Mouse (Mus musculus): Measurements from ENCODE around the gene 2010109A12Rik.

The 2010109A12Rik gene

DNA sequence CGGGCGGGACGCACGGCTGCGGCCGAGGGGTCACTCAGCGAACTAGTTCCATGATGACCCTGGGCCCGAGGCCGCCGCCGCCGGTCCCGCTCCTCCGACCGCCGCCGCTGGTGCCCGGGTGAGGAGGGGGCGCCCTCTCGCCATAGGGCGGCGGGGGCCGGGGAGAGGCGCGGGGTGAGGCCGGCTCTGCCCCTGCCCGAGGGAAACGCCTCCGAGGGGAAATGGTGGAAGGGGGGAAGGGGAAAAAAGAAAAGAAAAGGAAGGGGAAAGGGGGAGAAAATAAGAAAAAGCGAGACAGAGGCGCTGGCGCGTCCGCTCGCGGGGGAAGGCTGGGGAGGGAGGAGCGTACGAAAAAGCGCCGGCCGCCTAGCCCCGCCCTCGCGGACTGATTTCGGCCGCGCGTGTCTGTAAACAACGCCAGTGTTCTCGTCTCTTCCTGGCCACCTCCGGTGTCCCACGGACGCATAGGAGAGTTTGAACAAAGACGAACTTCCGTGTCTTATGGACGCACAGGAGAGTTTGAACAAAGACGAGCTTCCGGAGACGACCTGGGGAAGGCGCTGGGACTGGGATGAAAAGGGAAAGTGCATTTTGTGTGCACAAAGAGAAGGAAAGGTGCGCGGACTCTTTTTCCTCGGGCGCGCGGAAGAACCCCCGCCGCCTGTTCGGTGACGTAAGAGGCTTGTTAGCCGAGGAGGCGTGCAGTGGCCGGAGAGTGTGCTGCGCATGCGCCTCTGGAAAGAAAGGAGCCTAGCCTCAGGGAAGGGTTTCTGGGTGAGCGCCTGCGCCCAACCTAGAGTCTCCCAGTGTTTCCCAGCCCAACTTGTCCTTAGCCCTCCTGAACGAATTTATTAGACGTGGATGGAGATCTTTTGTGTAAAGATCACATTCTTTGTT is at the start of gene 2010109A12Rik, which contains the start of gene Ccni:
TSS of gene 2010109A12Rik (plus strand) at position 410 of the 897 bp plus-strand sequence.
TSS of gene Ccni (minus strand) at position 387 of the 897 bp plus-strand sequence.
- DNase-seq: peak; percentile 97

DNA sequence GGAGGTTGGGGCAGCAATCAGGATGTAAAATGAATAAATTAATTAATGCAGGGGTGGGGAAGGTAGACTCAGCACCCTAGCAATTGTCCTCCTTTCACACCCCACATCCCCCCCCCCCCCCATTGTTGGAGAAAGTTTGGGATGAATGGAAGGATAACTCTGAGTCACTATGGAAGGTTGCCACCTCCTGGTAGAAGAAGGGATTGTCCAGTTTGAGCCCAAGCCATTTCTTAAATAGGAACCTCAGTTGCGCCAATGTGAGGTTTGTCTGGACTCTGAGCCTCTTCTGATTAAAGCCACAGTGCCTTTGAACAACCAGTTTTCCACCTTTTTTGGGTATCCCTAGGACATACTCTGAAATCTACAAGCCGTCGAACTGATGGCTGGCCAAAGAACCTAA is 42.8 kb upstream of the 2010109A12Rik start:
- DNase-seq: peak; percentile 43

DNA sequence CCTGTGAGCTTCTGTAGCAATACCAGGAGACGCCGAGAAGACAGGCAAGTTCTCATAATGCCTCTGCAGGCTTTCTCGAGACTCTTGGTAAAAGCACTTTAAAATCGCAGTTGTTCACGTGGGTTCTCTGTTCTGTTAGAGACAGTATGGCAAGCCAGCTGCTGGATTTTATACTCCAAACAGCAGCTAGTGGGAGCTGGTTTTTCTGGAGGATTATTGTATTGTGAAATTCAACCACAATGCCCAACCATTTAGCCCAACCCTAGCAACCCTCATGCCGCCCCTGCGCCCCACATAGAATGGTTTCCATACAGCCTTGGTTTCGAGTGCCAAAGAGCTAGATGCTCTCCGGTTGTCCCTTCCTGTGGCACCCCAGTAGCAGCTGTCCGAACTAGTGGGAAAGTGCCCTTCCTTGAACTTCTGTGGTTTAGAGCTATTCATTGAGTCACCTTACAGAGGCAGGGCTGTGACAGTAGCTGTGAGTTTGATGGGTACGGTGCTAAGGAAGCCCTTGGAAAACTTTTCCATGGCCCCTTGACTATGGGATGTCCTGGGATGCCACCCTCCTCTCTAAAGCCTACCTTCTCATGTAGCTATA is 38.3 kb upstream of the 2010109A12Rik start:
- DNase-seq: peak; percentile 14

DNA sequence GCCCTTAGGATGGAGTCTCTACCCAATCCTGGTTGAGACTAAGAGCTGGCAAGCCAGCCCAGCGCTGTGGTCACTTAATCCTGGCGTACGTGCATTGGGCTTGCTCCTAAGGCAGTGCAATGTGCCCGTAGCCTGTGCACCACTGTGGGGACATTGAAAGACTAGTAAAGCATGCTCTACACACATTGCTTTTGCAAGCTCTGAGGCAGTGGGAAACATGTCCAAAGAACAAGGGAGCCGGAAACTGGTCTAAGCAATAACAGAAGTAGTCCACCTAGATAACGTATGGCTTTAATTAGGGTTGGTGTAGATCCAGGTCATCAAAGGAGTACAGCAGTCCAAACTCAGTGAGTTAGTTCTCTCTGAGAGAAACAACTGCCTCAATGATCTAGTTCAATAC is 37.7 kb upstream of the 2010109A12Rik start:
- no peak for DNase-seq

DNA sequence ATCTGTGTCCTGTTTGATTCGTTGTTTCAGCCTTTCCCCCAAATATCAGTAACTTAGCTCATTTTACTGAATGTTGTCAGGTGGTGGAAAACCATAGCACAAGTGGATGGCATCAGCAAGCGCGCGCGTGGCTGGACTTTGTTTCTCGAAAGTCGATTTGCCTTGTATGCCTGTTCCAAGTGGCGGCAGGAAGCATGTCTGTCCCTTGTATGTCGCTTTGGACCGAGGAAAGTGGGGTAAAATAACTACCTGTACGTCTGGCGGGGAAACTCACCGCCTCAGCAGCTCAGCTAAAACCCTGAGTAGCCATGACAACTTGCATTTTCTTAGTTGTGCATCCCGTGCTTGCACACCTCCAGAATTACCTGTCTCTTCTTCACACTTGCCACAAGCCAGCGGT is 34.9 kb upstream of the 2010109A12Rik start:
- no peak for DNase-seq

DNA sequence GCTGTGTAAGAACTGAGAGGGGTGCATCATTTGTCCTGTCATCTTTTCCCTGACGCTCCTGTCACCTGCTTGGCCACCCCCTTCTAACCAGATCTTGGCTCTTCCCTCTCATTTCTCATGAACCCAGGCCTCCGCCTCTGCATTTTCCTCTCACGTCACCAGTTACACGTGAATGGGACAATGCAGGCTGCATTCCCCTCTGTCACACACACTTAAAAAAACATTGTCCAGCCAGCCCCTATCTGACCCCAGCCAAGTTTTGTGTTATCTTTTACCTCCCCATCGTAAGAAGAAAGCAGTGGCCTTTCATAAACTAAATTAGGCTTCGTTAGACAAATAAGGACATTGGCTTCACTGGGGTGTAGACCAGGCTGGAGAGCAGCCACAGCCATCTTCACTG is 33.8 kb upstream of the 2010109A12Rik start:
- DNase-seq: no peak

DNA sequence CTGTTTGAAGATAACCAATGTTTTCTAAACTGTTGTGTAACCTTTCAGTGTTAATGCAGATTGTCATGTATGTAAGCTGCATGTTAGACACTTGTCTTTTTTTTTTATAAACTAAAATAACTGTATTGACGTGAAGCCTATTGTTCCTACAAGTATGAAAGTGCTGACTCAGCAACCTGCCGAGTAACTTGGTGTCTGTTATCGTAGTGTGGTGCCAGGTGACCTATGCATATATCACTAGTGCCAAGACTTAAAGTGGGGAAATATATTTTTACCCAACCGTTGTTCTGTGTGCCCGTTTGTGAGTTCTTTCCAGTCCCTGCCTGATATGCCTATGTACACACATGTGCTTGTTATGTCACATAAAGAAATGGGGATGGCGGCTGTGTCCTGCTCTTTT is 31.6 kb upstream of the 2010109A12Rik start:
- DNase-seq: no peak

DNA sequence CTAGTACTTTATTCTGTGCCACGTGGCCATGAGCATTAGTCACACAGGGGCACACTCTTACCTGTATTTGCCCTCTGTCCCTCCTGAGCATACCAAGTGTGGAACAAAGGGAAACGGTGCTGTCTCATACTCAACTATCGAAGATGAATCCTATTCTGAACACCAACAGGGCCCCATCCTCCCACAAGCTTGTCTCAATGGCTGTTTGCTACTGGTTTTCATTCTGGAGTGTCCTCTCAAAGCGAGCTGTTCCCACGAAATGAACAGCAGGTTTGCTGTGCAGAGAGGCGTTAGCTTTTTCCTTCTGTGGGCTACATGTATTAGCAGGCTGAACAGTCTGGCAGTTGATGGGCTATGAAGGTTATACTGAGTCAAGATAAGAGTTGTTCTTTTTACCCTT is 27.7 kb upstream of the 2010109A12Rik start:
- no peak for DNase-seq

DNA sequence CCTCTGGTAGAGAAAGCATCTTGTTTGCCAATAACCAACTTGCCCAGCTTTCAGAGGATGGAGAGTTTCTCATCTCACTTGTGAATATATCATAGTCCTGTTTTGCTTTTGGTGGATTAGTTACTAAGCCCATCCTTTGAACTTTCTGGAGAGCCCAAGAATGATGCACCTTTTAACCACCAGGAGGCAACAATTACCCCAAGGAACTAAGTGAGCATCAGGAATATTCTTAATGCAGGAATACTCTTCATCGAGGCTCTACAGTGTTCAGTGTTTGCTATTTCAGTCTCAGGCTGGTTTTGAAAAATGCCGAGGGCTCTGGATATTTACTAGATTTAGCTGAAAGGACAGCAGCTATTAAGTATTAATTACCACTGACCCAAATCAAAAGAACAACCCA is 26.1 kb upstream of the 2010109A12Rik start:
- peak; percentile 25 for DNase-seq

DNA sequence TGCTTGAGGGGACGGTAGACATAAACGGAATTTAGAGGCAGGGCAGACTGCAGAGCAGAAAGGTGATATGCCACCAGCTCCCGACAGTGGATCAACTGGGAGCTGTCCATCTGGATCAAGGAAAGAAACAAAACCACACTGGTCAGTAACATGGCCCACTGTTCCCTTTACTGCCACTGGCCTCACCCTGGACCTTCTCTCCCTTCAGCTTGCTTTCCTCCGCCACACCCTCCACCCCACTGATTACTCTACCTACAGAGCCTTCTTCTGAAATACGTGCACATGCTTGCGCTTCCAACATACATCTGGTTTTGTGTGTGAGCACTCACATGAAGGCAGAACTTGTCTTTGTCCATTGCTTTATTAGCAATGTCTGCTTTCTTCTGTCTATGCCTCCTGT is 23.0 kb upstream of the 2010109A12Rik start:
- DNase-seq: no peak

DNA sequence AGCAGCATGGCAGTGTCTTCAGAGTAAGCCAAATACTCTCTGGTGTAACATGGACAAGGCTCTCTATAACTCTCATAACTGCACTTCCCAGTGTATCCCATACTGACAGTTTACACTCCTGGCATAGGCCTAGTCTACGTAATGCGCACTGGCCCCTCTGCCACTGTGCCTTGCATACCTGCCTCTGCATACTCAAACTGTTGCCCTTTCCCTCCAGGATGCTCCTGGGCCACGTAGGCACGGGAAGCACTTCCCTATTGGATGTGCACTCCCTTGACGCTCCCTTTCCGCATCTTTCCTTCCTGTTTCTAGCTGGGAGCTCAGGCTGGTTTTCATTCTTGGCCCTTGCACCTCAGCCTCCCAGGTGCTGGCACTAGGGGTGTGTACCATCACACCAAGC is 21.8 kb upstream of the 2010109A12Rik start:
- no peak for DNase-seq

DNA sequence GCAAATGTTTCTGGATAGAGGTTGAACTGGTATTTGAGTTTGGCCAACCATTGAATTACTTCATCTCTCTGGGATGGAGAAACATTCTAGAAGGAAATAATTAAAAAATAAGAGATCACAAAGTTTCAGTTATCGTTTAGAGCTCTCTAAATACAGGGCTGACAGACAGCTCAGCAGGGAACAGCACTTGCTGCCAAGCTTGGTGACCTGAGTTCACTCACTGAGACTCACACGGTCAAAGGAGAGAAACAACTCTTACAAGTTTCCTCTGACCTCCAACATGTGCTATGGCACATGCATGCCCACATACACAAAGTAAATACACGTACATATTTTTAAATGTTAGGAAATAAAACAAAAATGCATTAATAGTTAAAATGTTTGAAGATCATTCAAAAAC is 16.7 kb upstream of the 2010109A12Rik start:
- no peak for DNase-seq

DNA sequence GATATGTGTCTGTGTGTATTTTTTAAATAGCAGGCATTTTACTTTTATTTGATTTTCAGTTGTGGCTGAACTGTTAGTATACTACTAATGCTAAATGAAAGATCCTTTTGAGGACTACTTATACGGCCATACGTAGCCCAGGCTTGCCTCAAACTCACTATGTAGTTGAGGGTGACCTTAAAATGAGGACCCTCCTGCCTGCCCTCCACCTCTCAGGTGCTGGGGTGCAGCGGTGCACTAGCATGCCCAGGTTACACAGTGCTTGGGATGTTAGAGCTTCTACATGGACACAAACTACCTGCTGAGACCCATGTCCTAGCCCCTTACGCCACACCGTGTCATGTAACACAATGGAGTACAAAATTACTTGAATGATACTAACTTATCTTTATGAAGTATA is 15.9 kb upstream of the 2010109A12Rik start:
- no peak for DNase-seq

DNA sequence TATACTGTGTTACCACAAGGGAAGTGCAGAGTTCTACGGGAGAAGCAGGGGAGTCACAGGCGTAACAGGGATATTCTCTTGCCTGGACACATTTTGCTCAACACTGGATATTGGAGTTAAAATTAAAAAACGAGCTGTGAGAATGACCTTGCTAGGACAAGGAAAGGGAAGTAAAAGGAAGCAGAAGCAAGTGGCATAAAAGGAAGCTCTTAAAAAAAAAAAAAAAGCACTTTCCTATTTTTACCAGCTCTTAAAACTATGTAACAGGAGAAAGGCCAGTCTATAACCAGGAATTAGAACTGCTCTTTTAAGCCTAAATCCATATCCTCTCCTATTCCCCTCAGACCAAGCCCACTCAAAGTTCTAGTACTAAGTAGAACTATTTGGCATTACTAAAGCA is 8.1 kb upstream of the 2010109A12Rik start:
- no peak for DNase-seq

DNA sequence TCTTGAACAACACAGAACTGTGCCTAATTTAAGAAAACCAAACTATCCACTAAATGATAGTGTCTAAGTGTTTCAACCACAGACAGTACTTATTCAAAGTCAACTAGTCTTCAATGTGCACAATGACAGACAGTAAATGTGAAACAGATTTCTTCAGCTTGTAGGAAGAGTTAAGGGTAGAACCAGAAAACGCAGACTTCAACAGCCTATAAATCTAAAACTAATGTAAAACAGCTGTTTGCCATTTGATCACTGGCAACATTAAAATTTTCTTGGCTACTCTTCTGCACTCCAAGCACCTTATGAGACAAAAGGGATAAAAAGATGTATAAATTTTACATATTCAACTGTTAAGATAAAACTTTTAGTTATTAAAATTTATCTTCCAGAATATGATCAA is 5.1 kb upstream of the 2010109A12Rik start:
- DNase-seq: no peak

DNA sequence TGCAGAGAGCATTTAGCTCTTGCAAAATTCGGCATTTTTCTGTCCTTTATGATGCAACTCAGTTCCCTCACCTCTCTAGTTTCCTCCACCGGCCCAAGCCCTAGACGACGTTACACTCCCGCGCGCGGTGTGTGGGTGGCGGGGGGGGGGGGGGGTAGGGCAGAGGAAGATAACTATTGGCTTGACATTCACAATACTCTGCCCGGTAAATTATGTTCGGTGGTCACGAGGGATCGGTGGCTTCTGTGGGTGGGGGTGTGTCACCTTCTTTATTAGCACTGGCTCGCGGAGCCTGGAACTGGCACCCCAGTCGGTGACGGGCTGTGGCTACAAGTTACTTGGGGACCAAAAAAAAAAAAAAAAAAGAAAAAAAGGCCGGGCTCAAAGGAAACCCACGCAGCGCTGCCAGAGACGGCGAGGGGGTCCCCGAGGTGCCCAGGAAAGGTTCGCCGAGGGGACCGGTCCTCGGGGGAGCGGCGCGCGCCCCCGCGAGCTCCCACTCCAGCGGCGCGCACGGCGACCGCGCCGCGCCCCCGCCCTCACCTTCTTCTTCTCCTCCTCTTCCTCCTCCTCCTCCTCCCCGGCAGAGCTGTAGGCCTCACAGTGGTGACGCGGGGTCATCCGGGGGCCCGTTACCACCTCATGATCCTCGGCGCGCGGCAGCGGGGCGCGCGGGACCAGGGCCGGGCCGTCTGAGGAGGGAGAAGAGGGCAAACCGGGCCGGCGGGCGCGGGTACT is 778 bp upstream of the 2010109A12Rik start:
- DNase-seq: peak; percentile 83

DNA sequence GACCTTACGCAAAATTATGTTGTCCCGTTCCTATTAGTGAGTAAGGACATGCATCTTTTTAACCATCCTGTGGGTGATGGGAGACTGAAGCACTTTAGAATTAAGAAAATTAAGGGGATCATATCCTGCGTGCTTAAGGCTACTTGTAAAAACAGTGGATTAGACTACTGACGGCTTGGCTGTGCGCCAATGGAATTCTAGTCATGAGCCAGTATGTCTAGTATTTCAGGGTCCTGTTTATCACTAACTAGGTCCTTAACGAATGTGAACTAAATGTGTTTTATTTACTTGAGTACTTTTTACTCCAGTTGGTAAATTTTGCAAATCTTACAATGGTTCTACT is 659 bp downstream of the 2010109A12Rik start:
- DNase-seq: peak; percentile 43

DNA sequence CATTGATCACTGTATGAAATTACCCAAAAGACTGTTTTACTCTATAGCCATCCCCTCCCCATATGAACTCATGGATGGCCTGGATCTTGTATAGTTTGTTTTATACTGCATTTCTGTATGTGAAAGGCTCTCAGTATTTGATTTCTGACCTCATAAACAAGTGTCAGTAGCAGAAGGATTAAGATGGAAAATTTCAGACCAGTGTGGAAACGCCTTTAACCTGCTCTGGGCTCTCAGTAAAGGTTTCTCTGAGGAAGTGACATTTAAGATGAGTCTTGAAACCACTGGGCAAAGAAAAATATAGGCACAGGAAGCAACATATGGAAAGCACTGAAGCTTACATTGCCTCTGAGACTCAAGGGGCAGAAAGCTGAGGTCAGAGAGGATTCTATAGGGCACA is 1.2 kb downstream of the 2010109A12Rik start:
- DNase-seq: no peak

DNA sequence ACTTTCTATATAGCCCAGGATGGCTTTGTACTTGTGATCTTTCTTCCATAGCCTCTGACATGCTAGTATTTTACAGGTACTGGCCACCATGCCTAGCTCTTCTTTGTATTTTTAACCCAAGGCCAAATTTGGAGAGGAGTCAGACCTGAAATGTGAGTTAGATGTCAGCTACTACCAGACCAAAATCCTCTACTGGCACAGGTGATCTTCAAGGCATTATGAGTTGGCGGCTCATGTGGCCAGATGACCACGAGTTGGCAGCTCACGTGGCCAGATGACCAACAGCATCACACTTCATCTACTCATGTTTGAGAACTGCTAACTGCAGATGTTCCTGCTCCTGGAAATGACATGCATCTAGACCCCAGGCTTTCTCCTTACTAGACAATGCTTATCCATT is 12.1 kb downstream of the 2010109A12Rik start:
- no peak for DNase-seq

DNA sequence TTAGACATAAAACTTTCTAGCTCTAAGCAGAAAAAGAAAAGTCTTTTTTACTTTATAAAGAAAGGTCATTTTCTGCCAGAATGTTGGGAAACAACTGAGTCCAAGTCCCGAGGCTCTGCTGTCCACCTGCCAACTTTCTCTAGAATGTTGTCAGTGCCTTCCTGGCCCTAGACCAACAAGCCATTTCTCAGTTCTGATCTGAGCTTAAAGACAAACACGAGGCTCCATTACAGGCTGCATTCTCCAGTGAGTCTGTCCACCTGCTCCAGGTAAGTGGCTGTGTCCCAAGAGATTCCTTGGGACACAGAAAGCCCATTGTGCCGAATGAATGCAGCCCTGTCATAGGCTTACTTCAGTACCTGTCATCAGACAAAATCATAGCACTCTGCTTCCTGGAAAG is 15.3 kb downstream of the 2010109A12Rik start:
- DNase-seq: no peak

DNA sequence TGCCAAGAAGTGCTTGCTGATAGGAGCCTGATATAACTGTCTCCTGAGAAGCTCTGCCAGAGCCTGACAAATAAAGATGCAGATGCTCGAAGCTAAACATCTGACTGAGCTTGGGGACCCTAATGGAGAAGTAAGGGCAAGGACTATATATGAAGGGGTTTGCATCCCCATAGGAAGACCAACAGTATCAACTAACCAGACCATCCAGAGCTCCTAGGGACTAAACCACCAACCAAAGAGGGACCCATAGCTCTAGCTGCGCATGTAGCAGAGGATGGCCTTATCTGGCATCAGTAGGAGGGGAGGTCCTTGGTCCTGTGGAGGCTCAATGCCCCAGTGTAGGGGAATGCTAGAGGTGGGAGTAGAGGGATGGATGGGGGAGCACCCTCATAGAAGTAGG is 18.2 kb downstream of the 2010109A12Rik start:
- DNase-seq: no peak

DNA sequence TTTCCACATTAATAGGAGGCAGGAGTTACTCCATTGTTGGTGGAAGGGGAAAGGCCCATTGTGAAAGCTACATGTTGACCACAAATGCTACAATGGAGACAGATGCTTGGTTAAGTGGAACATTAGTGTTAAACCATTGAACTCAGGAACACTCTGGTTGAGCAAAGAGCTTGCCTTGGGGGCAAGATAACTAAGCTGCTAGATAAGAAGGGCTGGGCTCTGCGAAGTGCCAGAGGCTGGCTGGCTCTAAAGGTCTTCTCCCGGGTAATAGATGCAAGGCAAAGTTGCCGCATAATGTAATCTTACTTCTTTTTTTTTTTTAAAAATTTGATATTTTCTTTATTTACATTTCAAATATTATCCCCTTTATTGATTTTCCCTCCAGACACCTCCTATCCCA is 20.8 kb downstream of the 2010109A12Rik start:
- DNase-seq: no peak

DNA sequence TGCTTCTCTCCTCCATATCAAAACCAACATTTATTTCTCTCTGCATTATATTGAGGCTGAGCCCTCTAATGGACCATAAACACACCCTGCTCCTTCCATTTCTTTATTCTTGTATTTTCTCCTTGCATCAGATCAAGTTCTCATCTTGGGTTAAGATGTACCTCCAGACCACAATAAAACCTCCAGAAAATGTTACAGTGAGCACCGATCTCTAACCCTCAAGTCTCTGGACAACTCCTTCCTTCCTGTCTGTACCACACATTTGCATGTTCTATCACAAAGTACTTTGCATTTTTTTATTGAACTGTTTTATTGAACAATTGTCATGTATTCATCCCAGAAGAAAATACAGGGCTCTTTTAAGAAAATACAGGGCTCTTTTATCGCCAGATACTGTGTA is 23.2 kb downstream of the 2010109A12Rik start:
- DNase-seq: no peak

DNA sequence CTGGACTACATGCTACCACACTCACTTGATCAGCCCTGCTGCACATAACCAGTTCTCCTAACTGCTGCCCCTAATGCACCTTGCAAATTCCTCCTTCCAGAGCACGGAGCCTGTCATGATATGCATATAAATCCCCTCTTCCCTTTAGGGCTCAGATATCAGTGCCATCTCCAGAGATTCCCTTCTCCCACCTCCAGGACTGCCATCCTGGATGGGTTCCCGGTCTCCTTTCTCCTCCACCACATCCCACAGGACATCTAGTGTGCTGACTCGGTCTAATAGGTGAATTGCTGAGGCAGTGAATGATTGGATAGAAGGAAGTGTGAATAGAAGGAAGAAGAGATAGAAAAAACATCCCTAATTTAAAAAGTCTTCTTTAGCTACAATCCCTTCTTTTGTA is 25.4 kb downstream of the 2010109A12Rik start:
- DNase-seq: no peak
